Mouse (Mus musculus) liver, embryonic 11.5 days (tissue): ENCODE data around the gene Dab2ip. TPM values are rescaled to one million over a fixed set of nuclear protein-coding genes. Genes with fewer than 3 reads are reported as not detected.

Source experiments
- ATAC-seq: fragments of 200-750 bp; cut with Nextera tagmentation; replicated peaks from 2 replicates; pipeline ENCODE4 v1.8.0; 2017; ENCODE audit warnings: moderate number of reproducible peaks, mild to moderate bottlenecking, moderate TSS enrichment, moderate library complexity; ENCODE audit not compliant: low FRiP score
- DNase-seq: peaks from one replicate; pipeline ENCODE4 v3.0.0-alpha.2; 2017; ENCODE audit warnings: low spot score
- H3K27ac ChIP-seq: fragments of 300-500 bp; sonication (generic); 2 replicates; pipeline ENCODE4 v1.5.1; 2014; ENCODE audit warnings: mild to moderate bottlenecking, low read depth, low read length, control low read depth
- H3K27me3 ChIP-seq: fragments of 300-500 bp; sonication (generic); replicated peaks from 2 replicates; pipeline ENCODE4 v1.6.1; 2014; ENCODE audit warnings: low read length, mixed read lengths; ENCODE audit not compliant: control insufficient read depth, insufficient read depth
- H3K36me3 ChIP-seq: fragments of 300-500 bp; sonication (generic); 2 replicates; pipeline ENCODE4 v1.6.1; 2014; ENCODE audit warnings: mild to moderate bottlenecking, low read length, moderate library complexity, mixed read lengths; ENCODE audit not compliant: control insufficient read depth, insufficient read depth
- H3K4me1 ChIP-seq: fragments of 300-500 bp; sonication (generic); replicated peaks from 2 replicates; pipeline ENCODE4 v1.6.1; 2014; ENCODE audit warnings: low read length, mixed read lengths; ENCODE audit not compliant: control insufficient read depth, insufficient read depth
- H3K4me2 ChIP-seq: fragments of 300-500 bp; sonication (generic); 2 replicates; pipeline ENCODE4 v1.6.1; 2014; ENCODE audit warnings: mild to moderate bottlenecking, control low read depth, moderate library complexity
- H3K4me3 ChIP-seq: fragments of 300-500 bp; sonication (generic); 2 replicates; pipeline ENCODE4 v1.5.1; 2014; ENCODE audit warnings: low read depth, low read length, control low read depth
- H3K9ac ChIP-seq: fragments of 300-500 bp; sonication (generic); 2 replicates; pipeline ENCODE4 v1.6.1; 2014; ENCODE audit warnings: low read depth, low read length, control low read depth
- H3K9me3 ChIP-seq: fragments of 300-500 bp; sonication (generic); 2 replicates; pipeline ENCODE4 v1.6.1; 2016; ENCODE audit warnings: low read length, inconsistent platforms, mixed read lengths; ENCODE audit not compliant: control insufficient read depth
- WGBS: fragments of 180-500 bp; shearing (Covaris S2); extraction: QIAGEN DNeasy Blood & Tissue Kit; methylation state at CpG from one replicate; pipeline ENCODE4 v1.1.7; 2014; 5-methylcytosine and 5-hydroxymethylcytosine counted together
- polyA plus RNA-seq: library from polyadenylated mRNA; unstranded; fragments of >200 nt; fragmentation: Nextera tagmentation; extraction: Ambion mirVana; gene quantifications from 2 replicates; pipeline ENCODE4 v1.2.1, GENCODE M21; 2014

Gene Dab2ip
- polyA plus RNA-seq, 1 experiment from 2014 or later = 20.0 TPM

- Histone ChIP-seq H3K9ac (no peak overlapping the region), H3K36me3 (no peaks in the 10 kb centered on the region), H3K27me3 (no peaks in the 10 kb centered on the region), H3K9me3 (no peaks in the 10 kb centered on the region), H3K4me3 (no peak overlapping the region), H3K27ac (no peak overlapping the region), H3K4me2 (no peak overlapping the region), H3K4me1 (peaks cover 23% of the 10 kb centered on the region)
- ATAC-seq = no peak
- no peak for DNase-seq
- WGBS = 83% methylated on average over 7 of the region's 7 CpGs
Observed at GRCm38 (mm10) chr2:35612297-35612696, 54.2 kb downstream of the Dab2ip start.

- H3K4me1 ChIP-seq = peaks cover 31% of the 10 kb centered on the region
- no peak overlapping the region for H3K4me2 ChIP-seq
- DNase-seq (no peak), ATAC-seq (no peak)
- 53% methylated on average over 3 of the region's 3 CpGs for WGBS
- H3K36me3 ChIP-seq = no peaks in the 10 kb centered on the region
- no peaks in the 10 kb centered on the region for H3K27me3 ChIP-seq
- H3K27ac ChIP-seq = no peak overlapping the region
- no peak overlapping the region for H3K9ac ChIP-seq
- no peaks in the 10 kb centered on the region for H3K9me3 ChIP-seq
- no peak overlapping the region for H3K4me3 ChIP-seq
Observed at GRCm38 (mm10) chr2:35613946-35614353, 55.9 kb downstream of the Dab2ip start.

- Histone ChIP-seq H3K27ac (no peak overlapping the region), H3K4me2 (no peak overlapping the region), H3K9me3 (no peaks in the 10 kb centered on the region), H3K4me1 (peaks cover 31% of the 10 kb centered on the region), H3K27me3 (no peaks in the 10 kb centered on the region), H3K4me3 (no peak overlapping the region), H3K36me3 (no peaks in the 10 kb centered on the region), H3K9ac (no peak overlapping the region)
- 58% methylated on average over 3 of the region's 3 CpGs for WGBS
- DNase-seq (no peak), ATAC-seq (no peak)
Observed at GRCm38 (mm10) chr2:35614411-35614810, 56.3 kb downstream of the Dab2ip start.

DNA sequence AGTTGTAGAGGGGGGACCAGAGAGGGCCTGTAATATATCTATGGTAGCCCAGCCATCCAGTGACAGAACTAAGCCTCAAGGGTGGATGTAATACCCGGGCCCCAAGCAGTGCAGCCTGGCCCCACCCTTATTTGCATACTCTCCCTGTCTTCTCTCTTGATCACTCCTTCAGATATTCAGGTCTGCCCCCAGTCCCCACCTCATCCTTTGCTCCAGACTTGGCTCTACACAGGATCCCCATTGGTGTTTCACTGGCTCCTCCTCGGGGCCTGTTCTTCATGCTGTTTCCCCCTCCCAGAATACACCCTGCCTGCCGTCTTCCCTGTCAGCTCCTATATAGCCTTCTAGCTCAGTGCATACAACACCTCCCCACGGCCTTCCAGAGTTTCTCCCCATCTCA, 57.3 kb downstream of the Dab2ip start:
- ATAC-seq (no peak), DNase-seq (no peak)
- Histone ChIP-seq H3K4me1 (peaks cover 31% of the 10 kb centered on the region), H3K9ac (no peak overlapping the region), H3K4me3 (no peak overlapping the region), H3K4me2 (no peak overlapping the region), H3K27ac (no peak overlapping the region), H3K27me3 (no peaks in the 10 kb centered on the region), H3K9me3 (no peaks in the 10 kb centered on the region), H3K36me3 (no peaks in the 10 kb centered on the region)
- 54% methylated on average over 4 of the region's 4 CpGs for WGBS

- Histone ChIP-seq H3K4me1 (peaks cover 31% of the 10 kb centered on the region), H3K4me2 (no peak overlapping the region), H3K9ac (no peak overlapping the region), H3K27me3 (no peaks in the 10 kb centered on the region), H3K27ac (no peak overlapping the region), H3K4me3 (no peak overlapping the region), H3K9me3 (no peaks in the 10 kb centered on the region), H3K36me3 (no peaks in the 10 kb centered on the region)
- no peak for DNase-seq
- 57% methylated on average over 2 of the region's 2 CpGs for WGBS
- no peak for ATAC-seq
Observed at GRCm38 (mm10) chr2:35615977-35616376, 57.9 kb downstream of the Dab2ip start.

- peak; percentile 44 for ATAC-seq
- Histone ChIP-seq H3K4me1 (peaks cover 39% of the 10 kb centered on the region), H3K4me2 (no peak overlapping the region)
Observed at GRCm38 (mm10) chr2:35616891-35617658, 59.0 kb downstream of the Dab2ip start.

GRCm38 (mm10) chr2:35618981-35619380, 60.9 kb downstream of the Dab2ip start:
- H3K4me3 ChIP-seq = no peak overlapping the region
- 69% methylated on average over 7 of the region's 7 CpGs for WGBS

More at GRCm38 (mm10) chr2:35616891-35617658, 59.0 kb downstream of the Dab2ip start:
- H3K9ac ChIP-seq = no peak overlapping the region
- H3K27me3 ChIP-seq = no peaks in the 10 kb centered on the region; the same call in 1 of the 2 replicates
- WGBS = 55% methylated on average over 6 of the region's 6 CpGs
- H3K9me3 ChIP-seq = no peaks in the 10 kb centered on the region
- 0 out of 2 replicates have a peak overlapping the region, but pooled peaks have one; percentile 8 for H3K27ac ChIP-seq
- DNase-seq = no peak
- no peaks in the 10 kb centered on the region for H3K36me3 ChIP-seq
- H3K4me3 ChIP-seq = no peak overlapping the region

GRCm38 (mm10) chr2:35619532-35619931, 61.5 kb downstream of the Dab2ip start:
- Histone ChIP-seq H3K36me3 (no peaks in the 10 kb centered on the region), H3K4me3 (no peak overlapping the region), H3K27me3 (no peaks in the 10 kb centered on the region; the same call in 1 of the 2 replicates), H3K27ac (peak overlapping the region; percentile 58), H3K9me3 (no peaks in the 10 kb centered on the region), H3K4me2 (no peak overlapping the region), H3K4me1 (peaks cover 46% of the 10 kb centered on the region), H3K9ac (no peak overlapping the region)
- ATAC-seq (no peak), DNase-seq (no peak)
- 38% methylated on average over 2 of the region's 2 CpGs for WGBS

More at GRCm38 (mm10) chr2:35618981-35619380, 60.9 kb downstream of the Dab2ip start:
- DNase-seq = no peak
- Histone ChIP-seq H3K9me3 (no peaks in the 10 kb centered on the region), H3K4me1 (peaks cover 50% of the 10 kb centered on the region), H3K27me3 (no peaks in the 10 kb centered on the region; the same call in 1 of the 2 replicates), H3K9ac (no peak overlapping the region), H3K36me3 (no peaks in the 10 kb centered on the region), H3K27ac (no peak overlapping the region), H3K4me2 (no peak overlapping the region)
- no peak for ATAC-seq
